Mouse (Mus musculus): ENCODE measurements at regions not wholly inside any gene's neighbourhood (a gene's known extent, or its start where the extent isn't known, plus 50 kb on each side); places are given as distances from the start of the nearest gene placed in this dataset.

- WGBS = 88% methylated on average over 3 of the region's 3 CpGs
- no peak overlapping the region for H3K4me2 ChIP-seq (replicated peaks)
- no peak overlapping the region for H3K4me3 ChIP-seq (replicated peaks; ENCODE audit: low read length)
- ATAC-seq (ENCODE audit: low FRiP score) (no peak), DNase-seq (ENCODE audit: low spot score) (no peak)
- no peaks in the 10 kb centered on the region for H3K9me3 ChIP-seq (ENCODE audit: control insufficient read depth, low read length)
- no peaks in the 10 kb centered on the region for H3K27me3 ChIP-seq (ENCODE audit: control insufficient read depth, insufficient read depth, low read length)
- H3K9ac ChIP-seq = no peak overlapping the region
- no peaks in the 10 kb centered on the region for H3K36me3 ChIP-seq (replicated peaks; ENCODE audit: control insufficient read depth, insufficient read depth)
- H3K4me1 ChIP-seq (replicated peaks; ENCODE audit: control insufficient read depth, insufficient read depth, low read length) = no peaks in the 10 kb centered on the region
- H3K27ac ChIP-seq = no peak overlapping the region
These were observed 115.1 kb downstream of the Bmp2 start for GRCm38 (mm10) chr2:133667055-133667395.

- 46% methylated on average over 2 of the region's 2 CpGs for WGBS
- Histone ChIP-seq H3K27ac (no peak overlapping the region), H3K4me1 (replicated peaks; ENCODE audit: control insufficient read depth, insufficient read depth, low read length) (no peaks in the 10 kb centered on the region), H3K4me3 (replicated peaks; ENCODE audit: low read length) (no peak overlapping the region), H3K4me2 (replicated peaks) (no peak overlapping the region), H3K27me3 (ENCODE audit: control insufficient read depth, insufficient read depth, low read length) (no peaks in the 10 kb centered on the region), H3K9ac (no peak overlapping the region), H3K9me3 (ENCODE audit: control insufficient read depth, low read length) (no peaks in the 10 kb centered on the region), H3K36me3 (replicated peaks; ENCODE audit: control insufficient read depth, insufficient read depth) (no peaks in the 10 kb centered on the region)
- ATAC-seq (ENCODE audit: low FRiP score) = 0 out of 2 replicates have a peak, but pooled peaks have one; percentile 65
- DNase-seq (ENCODE audit: low spot score) = no peak
These were observed 117.9 kb downstream of the Bmp2 start for GRCm38 (mm10) chr2:133669821-133670220.

GRCm38 (mm10) chr2:133671528-133671927, 119.6 kb downstream of the Bmp2 start:
- DNase-seq (ENCODE audit: low spot score) (no peak), ATAC-seq (ENCODE audit: low FRiP score) (no peak)
- Histone ChIP-seq H3K9me3 (ENCODE audit: control insufficient read depth, low read length) (no peaks in the 10 kb centered on the region), H3K4me1 (replicated peaks; ENCODE audit: control insufficient read depth, insufficient read depth, low read length) (no peaks in the 10 kb centered on the region), H3K4me3 (replicated peaks; ENCODE audit: low read length) (no peak overlapping the region), H3K27ac (no peak overlapping the region), H3K36me3 (replicated peaks; ENCODE audit: control insufficient read depth, insufficient read depth) (no peaks in the 10 kb centered on the region), H3K4me2 (replicated peaks) (no peak overlapping the region), H3K27me3 (ENCODE audit: control insufficient read depth, insufficient read depth, low read length) (no peaks in the 10 kb centered on the region), H3K9ac (no peak overlapping the region)
- WGBS = 88% methylated on average over 4 of the region's 4 CpGs

GRCm38 (mm10) chr2:133684367-133684766, 132.4 kb downstream of the Bmp2 start:
- no peaks in the 10 kb centered on the region for H3K27me3 ChIP-seq (ENCODE audit: control insufficient read depth, insufficient read depth, low read length)
- ATAC-seq (ENCODE audit: low FRiP score) (no peak), DNase-seq (ENCODE audit: low spot score) (no peak)
- no peaks in the 10 kb centered on the region for H3K4me1 ChIP-seq (replicated peaks; ENCODE audit: control insufficient read depth, insufficient read depth, low read length)
- H3K4me2 ChIP-seq (replicated peaks) = no peak overlapping the region
- H3K27ac ChIP-seq = no peak overlapping the region
- no peaks in the 10 kb centered on the region for H3K36me3 ChIP-seq (replicated peaks; ENCODE audit: control insufficient read depth, insufficient read depth)
- no peaks in the 10 kb centered on the region for H3K9me3 ChIP-seq (ENCODE audit: control insufficient read depth, low read length)
- H3K9ac ChIP-seq = no peak overlapping the region
- no peak overlapping the region for H3K4me3 ChIP-seq (replicated peaks; ENCODE audit: low read length)

- WGBS = 91% methylated on average over 7 of the region's 7 CpGs
- Histone ChIP-seq H3K4me1 (replicated peaks; ENCODE audit: control insufficient read depth, insufficient read depth, low read length) (no peaks in the 10 kb centered on the region), H3K9ac (no peak overlapping the region), H3K27ac (no peak overlapping the region), H3K4me3 (replicated peaks; ENCODE audit: low read length) (no peak overlapping the region), H3K4me2 (replicated peaks) (no peak overlapping the region), H3K36me3 (replicated peaks; ENCODE audit: control insufficient read depth, insufficient read depth) (no peaks in the 10 kb centered on the region), H3K9me3 (ENCODE audit: control insufficient read depth, low read length) (no peaks in the 10 kb centered on the region), H3K27me3 (ENCODE audit: control insufficient read depth, insufficient read depth, low read length) (no peaks in the 10 kb centered on the region)
- no peak for DNase-seq (ENCODE audit: low spot score)
- no peak for ATAC-seq (ENCODE audit: low FRiP score)
These were observed 136.3 kb downstream of the Bmp2 start for GRCm38 (mm10) chr2:133688121-133688787.

GRCm38 (mm10) chr2:133688788-133689155, 136.8 kb downstream of the Bmp2 start:
- Histone ChIP-seq H3K27ac (no peak overlapping the region), H3K9ac (no peak overlapping the region), H3K9me3 (ENCODE audit: control insufficient read depth, low read length) (no peaks in the 10 kb centered on the region), H3K4me1 (replicated peaks; ENCODE audit: control insufficient read depth, insufficient read depth, low read length) (no peaks in the 10 kb centered on the region), H3K4me3 (replicated peaks; ENCODE audit: low read length) (no peak overlapping the region), H3K4me2 (replicated peaks) (no peak overlapping the region), H3K36me3 (replicated peaks; ENCODE audit: control insufficient read depth, insufficient read depth) (no peaks in the 10 kb centered on the region), H3K27me3 (ENCODE audit: control insufficient read depth, insufficient read depth, low read length) (no peaks in the 10 kb centered on the region)
- WGBS = 90% methylated on average over 3 of the region's 3 CpGs
- no peak for ATAC-seq (ENCODE audit: low FRiP score)
- no peak for DNase-seq (ENCODE audit: low spot score)

- no peaks in the 10 kb centered on the region for H3K9me3 ChIP-seq (ENCODE audit: control insufficient read depth, low read length)
- DNase-seq (ENCODE audit: low spot score) = no peak
These were observed 157.0 kb downstream of the Bmp2 start for GRCm38 (mm10) chr2:133708735-133709584.

GRCm38 (mm10) chr2:133716243-133716642, 164.3 kb downstream of the Bmp2 start:
- H3K27me3 ChIP-seq (ENCODE audit: control insufficient read depth, insufficient read depth, low read length) = no peaks in the 10 kb centered on the region; the same call in 1 of the 2 replicates
- no peak for ATAC-seq (ENCODE audit: low FRiP score)
- no peak overlapping the region for H3K4me2 ChIP-seq (replicated peaks)
- no peaks in the 10 kb centered on the region for H3K36me3 ChIP-seq (replicated peaks; ENCODE audit: control insufficient read depth, insufficient read depth)
- no peak overlapping the region for H3K4me3 ChIP-seq (replicated peaks; ENCODE audit: low read length)
- DNase-seq (ENCODE audit: low spot score) = no peak
- H3K4me1 ChIP-seq (replicated peaks; ENCODE audit: control insufficient read depth, insufficient read depth, low read length) = no peaks in the 10 kb centered on the region
- no peak overlapping the region for H3K27ac ChIP-seq
- no peaks in the 10 kb centered on the region for H3K9me3 ChIP-seq (ENCODE audit: control insufficient read depth, low read length)
- no peak overlapping the region for H3K9ac ChIP-seq
- WGBS = 59% methylated on average over 5 of the region's 5 CpGs

More at GRCm38 (mm10) chr2:133708735-133709584, 157.0 kb downstream of the Bmp2 start:
- no peak overlapping the region for H3K4me2 ChIP-seq (replicated peaks)
- peaks cover 3% of the 10 kb centered on the region for H3K27me3 ChIP-seq (ENCODE audit: control insufficient read depth, insufficient read depth, low read length)
- H3K4me1 ChIP-seq (replicated peaks; ENCODE audit: control insufficient read depth, insufficient read depth, low read length) = 0 out of 2 replicates have a peak, but pooled peaks cover 7% of the 10 kb centered on the region
- H3K4me3 ChIP-seq (replicated peaks; ENCODE audit: low read length) = no peak overlapping the region
- no peak overlapping the region for H3K9ac ChIP-seq
- peak; percentile 79; the same call in 1 of the 2 replicates for ATAC-seq (ENCODE audit: low FRiP score)
- H3K27ac ChIP-seq = no peak overlapping the region
- no peaks in the 10 kb centered on the region for H3K36me3 ChIP-seq (replicated peaks; ENCODE audit: control insufficient read depth, insufficient read depth)
- 35% methylated on average over 8 of the region's 8 CpGs for WGBS

- no peak overlapping the region for H3K9ac ChIP-seq
- 69% methylated on average over 2 of the region's 2 CpGs for WGBS
- H3K9me3 ChIP-seq (ENCODE audit: control insufficient read depth, low read length) = no peaks in the 10 kb centered on the region
- DNase-seq (ENCODE audit: low spot score) = no peak
- H3K27ac ChIP-seq = no peak overlapping the region
- ATAC-seq (ENCODE audit: low FRiP score) = 0 out of 2 replicates have a peak, but pooled peaks have one; percentile 40
- H3K4me2 ChIP-seq (replicated peaks) = no peak overlapping the region
- H3K4me1 ChIP-seq (replicated peaks; ENCODE audit: control insufficient read depth, insufficient read depth, low read length) = no peaks in the 10 kb centered on the region
- no peaks in the 10 kb centered on the region for H3K36me3 ChIP-seq (replicated peaks; ENCODE audit: control insufficient read depth, insufficient read depth)
- no peak overlapping the region for H3K4me3 ChIP-seq (replicated peaks; ENCODE audit: low read length)
- no peaks in the 10 kb centered on the region for H3K27me3 ChIP-seq (ENCODE audit: control insufficient read depth, insufficient read depth, low read length)
These were observed 165.1 kb downstream of the Bmp2 start for GRCm38 (mm10) chr2:133717076-133717475.
